Mouse (Mus musculus): Measurements from ENCODE around the gene Ndufa9.

GRCm38 (mm10) chr6:126784206-126784605, 64.7 kb downstream of the Ndufa9 start:
- no peak for TF ChIP-seq CTCF (IDR thresholded peaks at IDR 0.05; ENCODE audit: borderline replicate concordance, control insufficient read depth, extremely low read depth, insufficient read depth, low read length, poor library complexity)
- TF ChIP-seq POLR2A (IDR thresholded peaks at IDR 0.05; ENCODE audit: control insufficient read depth, extremely low read depth, insufficient read depth, low read length, poor library complexity) = no peak
